Mouse (Mus musculus): ENCODE data around the gene 1810043G02Rik.

GRCm38 (mm10) chr10:78012661-78013495 is 34.6 kb downstream of the 1810043G02Rik start:
- no peak for TF ChIP-seq GATA1 (IDR thresholded peaks at IDR 0.05; ENCODE audit: low read depth, low read length)
- TF ChIP-seq KAT2A (conservative IDR thresholded peaks at IDR 0.05; ENCODE audit: low read depth, low read length) = no peak
- TF ChIP-seq MAFK (IDR thresholded peaks at IDR 0.05; ENCODE audit: borderline replicate concordance, low read depth, low read length) = no peak
- TF ChIP-seq CTCF (IDR thresholded peaks at IDR 0.05 in 2 of 3, conservative IDR thresholded peaks at IDR 0.05 in 1 of 3; ENCODE audit: control insufficient read depth in 1 of 3, insufficient read depth in 1 of 3, low read depth in 2 of 3, low read length in 3 of 3, poor library complexity in 1 of 3, severe bottlenecking in 1 of 3) = no peak
- TF ChIP-seq TCF12 (IDR thresholded peaks at IDR 0.05; ENCODE audit: low read depth, low read length) = no peak
